Mouse (Mus musculus) bone marrow, adult 2 months (tissue): ENCODE measurements around the gene Bcas3.

Experiments used
- CTCF ChIP-seq: fragments of 200-500 bp; IDR thresholded peaks from 2 replicates; pipeline ENCODE4 v1.5.1; 2011; ENCODE audit warnings: low read length, control low read depth; ENCODE audit not compliant: control insufficient read depth, insufficient read depth
- POLR2A ChIP-seq: fragments of 200-500 bp; IDR thresholded peaks from 2 replicates; pipeline ENCODE4 v1.6.1; 2011; ENCODE audit warnings: low read depth, mild to moderate bottlenecking, control low read depth, low read length, borderline replicate concordance; ENCODE audit not compliant: control insufficient read depth

- no peak for TF ChIP-seq CTCF
- TF ChIP-seq POLR2A = no peak
Measured at GRCm38 (mm10) chr11:85789750-85790149, 436.8 kb downstream of the Bcas3 start.
